Mouse (Mus musculus) heart, embryonic 14.5 days (tissue): Measurements from ENCODE around the gene Gna15. TPM values are rescaled to one million over a fixed set of nuclear protein-coding genes. Genes with fewer than 3 reads are reported as not detected.
A peak's percentile ranks its signal among the peaks of the same experiment; 100 is the strongest.

Source experiments
- ATAC-seq: fragments of 200-750 bp; cut with Nextera tagmentation; 2 replicates; pipeline ENCODE4 v1.8.0; 2017; ENCODE audit warnings: low read depth, moderate TSS enrichment; ENCODE audit not compliant: insufficient number of reproducible peaks, insufficient read depth, low FRiP score
- H3K27ac ChIP-seq, 2 experiments: fragments of 200-500 bp in 1 of 2; fragments of 300-500 bp in 1 of 2; sonication (generic) in 1 of 2; replicated peaks in 1 of 2; 2 replicates each; pipeline ENCODE4 v1.5.1; 2012 to 2014; ENCODE audit warnings: low read depth in 2 of 2, low read length in 2 of 2, control low read depth in 1 of 2, mild to moderate bottlenecking in 1 of 2, mixed read lengths in 1 of 2; ENCODE audit not compliant: control insufficient read depth in 1 of 2, insufficient read depth in 1 of 2
- H3K27me3 ChIP-seq: fragments of 300-500 bp; sonication (generic); 2 replicates; pipeline ENCODE4 v1.6.1; 2014; ENCODE audit warnings: mild to moderate bottlenecking, low read length, control low read depth; ENCODE audit not compliant: control insufficient read depth, insufficient read depth
- H3K36me3 ChIP-seq: fragments of 300-500 bp; sonication (generic); 2 replicates; pipeline ENCODE4 v1.6.1; 2014; ENCODE audit warnings: mild to moderate bottlenecking, control low read depth, low read length, mixed read lengths; ENCODE audit not compliant: control insufficient read depth, insufficient read depth
- H3K4me1 ChIP-seq, 2 experiments: fragments of 200-500 bp in 1 of 2; fragments of 300-500 bp in 1 of 2; sonication (generic) in 1 of 2; 2 replicates each; pipeline ENCODE4 v1.6.1; 2012 to 2014; ENCODE audit warnings: low read length in 2 of 2, control low read depth in 1 of 2, mixed read lengths in 1 of 2; ENCODE audit not compliant: control insufficient read depth in 2 of 2, insufficient read depth in 2 of 2
- H3K4me2 ChIP-seq: fragments of 300-500 bp; sonication (generic); 2 replicates; pipeline ENCODE4 v1.6.1; 2014; ENCODE audit warnings: mild to moderate bottlenecking, low read length
- H3K4me3 ChIP-seq, 2 experiments: fragments of 200-500 bp in 1 of 2; fragments of 300-500 bp in 1 of 2; sonication (generic) in 1 of 2; 2 replicates each; pipeline ENCODE4 v1.5.1; 2012 to 2014; ENCODE audit warnings: low read length in 2 of 2, mild to moderate bottlenecking in 2 of 2, control low read depth in 1 of 2, low read depth in 1 of 2, moderate library complexity in 1 of 2; ENCODE audit not compliant: control insufficient read depth in 1 of 2, insufficient read depth in 1 of 2
- H3K9ac ChIP-seq: fragments of 300-500 bp; sonication (generic); 2 replicates; pipeline ENCODE4 v1.6.1; 2014; ENCODE audit warnings: mild to moderate bottlenecking, low read length
- H3K9me3 ChIP-seq: fragments of 300-500 bp; sonication (generic); 2 replicates; pipeline ENCODE4 v1.6.1; 2016; ENCODE audit warnings: low read length, control low read depth; ENCODE audit not compliant: control insufficient read depth
- WGBS: fragments of 180-500 bp; shearing (Covaris S2); extraction: QIAGEN DNeasy Blood & Tissue Kit; methylation state at CpG from one replicate; pipeline ENCODE4 v1.1.7; 2014; 5-methylcytosine and 5-hydroxymethylcytosine counted together
- polyA plus RNA-seq: library from polyadenylated mRNA; unstranded; fragments of >200 nt; fragmentation: Nextera tagmentation; extraction: Ambion mirVana; gene quantifications from 2 replicates; pipeline ENCODE4 v1.2.1, GENCODE M21; 2014

Gna15 gene
- polyA plus RNA-seq, 1 experiment from 2014 or later, result 0.89 TPM

DNA sequence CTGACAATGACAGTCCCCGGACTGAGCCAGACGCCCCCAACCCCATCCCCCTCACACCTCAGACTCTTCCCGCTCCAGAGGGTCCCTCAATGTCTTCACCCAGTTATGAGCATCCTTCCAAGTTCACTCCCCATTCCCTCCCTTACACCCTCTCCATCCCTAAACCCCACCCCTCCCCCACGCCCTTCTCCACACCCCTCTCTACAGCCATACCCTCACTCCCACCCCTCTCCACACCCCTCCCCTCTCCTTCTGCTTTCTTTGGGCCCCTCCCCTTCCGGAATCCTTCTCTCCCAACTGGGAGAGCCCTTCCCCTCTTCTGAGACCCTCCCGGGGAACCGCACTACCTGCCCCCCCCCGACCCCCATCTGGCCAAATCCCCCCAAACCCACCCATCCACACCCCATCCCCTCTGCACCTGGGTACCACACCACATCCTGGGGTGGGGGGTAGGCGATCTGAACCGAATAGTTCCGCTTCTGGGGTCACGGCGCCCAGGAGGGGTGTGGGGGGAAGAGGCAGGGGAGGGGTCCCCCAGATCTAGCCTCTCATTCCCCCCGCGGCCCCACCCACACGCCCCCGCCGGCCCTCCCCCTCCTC is 51.5 kb downstream of the Gna15 start:
- Histone ChIP-seq H3K4me1 (no peaks in the 10 kb centered on the region), H3K4me2 (no peak overlapping the region), H3K4me3 (no peak overlapping the region), H3K9me3 (no peaks in the 10 kb centered on the region), H3K27me3 (peaks cover 85% of the 10 kb centered on the region), H3K27ac (no peak overlapping the region), H3K9ac (no peak overlapping the region), H3K36me3 (no peaks in the 10 kb centered on the region)
- WGBS, result 5% methylated on average over 18 of the region's 18 CpGs
- no peak for ATAC-seq

DNA sequence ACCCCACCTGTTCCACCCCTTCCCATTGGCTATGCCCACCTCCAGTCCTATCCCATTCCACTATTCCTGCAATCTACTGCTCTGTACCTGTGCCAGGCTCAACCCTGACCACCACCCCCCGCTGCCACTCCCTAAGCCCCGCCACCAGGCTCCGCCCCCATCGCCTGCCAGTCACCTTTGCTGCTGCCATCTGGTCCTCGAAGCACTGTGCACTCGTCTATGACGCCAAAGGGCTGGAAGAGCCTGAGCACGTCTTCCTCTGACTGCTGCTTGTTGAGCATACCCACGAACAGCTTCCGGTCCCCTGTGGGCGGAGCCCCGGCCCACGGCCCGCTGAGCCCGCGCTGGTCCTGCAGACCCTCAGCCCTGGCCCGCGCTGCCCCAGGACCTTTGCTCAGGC is 53.6 kb downstream of the Gna15 start:
- Histone ChIP-seq H3K4me2 (no peak overlapping the region), H3K36me3 (no peaks in the 10 kb centered on the region), H3K9ac (no peak overlapping the region), H3K27ac (no peak overlapping the region), H3K4me1 (no peaks in the 10 kb centered on the region), H3K9me3 (no peaks in the 10 kb centered on the region), H3K27me3 (peaks cover 90% of the 10 kb centered on the region), H3K4me3 (no peak overlapping the region)
- 51% methylated on average over 18 of the region's 18 CpGs for WGBS
- no peak for ATAC-seq

- Histone ChIP-seq H3K27ac (no peak overlapping the region), H3K27me3 (peaks cover 90% of the 10 kb centered on the region), H3K4me2 (no peak overlapping the region), H3K4me3 (no peak overlapping the region), H3K9me3 (no peaks in the 10 kb centered on the region), H3K36me3 (no peaks in the 10 kb centered on the region), H3K4me1 (peaks cover 0 to 1% of the 10 kb centered on the region in 2 experiments; a peak in 3 of 4 replicates), H3K9ac (no peak overlapping the region)
- 73% methylated on average over 5 of the region's 5 CpGs for WGBS
- ATAC-seq, result no peak
Observed at GRCm38 (mm10) chr10:81469253-81469652, 54.8 kb downstream of the Gna15 start.

- 79% methylated on average over 16 of the region's 16 CpGs for WGBS
Observed at GRCm38 (mm10) chr10:81467670-81468235, 56.3 kb downstream of the Gna15 start.

GRCm38 (mm10) chr10:81466881-81467280 is 57.1 kb downstream of the Gna15 start:
- Histone ChIP-seq H3K36me3 (no peaks in the 10 kb centered on the region), H3K9me3 (no peaks in the 10 kb centered on the region), H3K4me3 (no peak overlapping the region), H3K27me3 (peaks cover 90% of the 10 kb centered on the region), H3K4me2 (no peak overlapping the region), H3K9ac (no peak overlapping the region), H3K4me1 (peaks cover 0 to 4% of the 10 kb centered on the region in 2 experiments; a peak in 3 of 4 replicates), H3K27ac (no peak overlapping the region)
- no peak for ATAC-seq
- WGBS, result 50% methylated on average over 14 of the region's 14 CpGs

More at GRCm38 (mm10) chr10:81467670-81468235, 56.3 kb downstream of the Gna15 start:
- no peak overlapping the region for H3K4me2 ChIP-seq
- no peak overlapping the region for H3K9ac ChIP-seq
- no peak overlapping the region for H3K4me3 ChIP-seq
- H3K27ac ChIP-seq, result no peak overlapping the region
- no peak for ATAC-seq
- H3K4me1 ChIP-seq, result peaks cover 0 to 4% of the 10 kb centered on the region in 2 experiments; a peak in 3 of 4 replicates
- H3K27me3 ChIP-seq, result peaks cover 90% of the 10 kb centered on the region
- no peaks in the 10 kb centered on the region for H3K36me3 ChIP-seq
- H3K9me3 ChIP-seq, result no peaks in the 10 kb centered on the region

- H3K27ac ChIP-seq, result no peak overlapping the region
- WGBS, result 75% methylated on average over 2 of the region's 2 CpGs
- H3K27me3 ChIP-seq, result peaks cover 90% of the 10 kb centered on the region
- no peak overlapping the region for H3K9ac ChIP-seq
- H3K4me3 ChIP-seq, result no peak overlapping the region
- H3K9me3 ChIP-seq, result no peaks in the 10 kb centered on the region
- no peak for ATAC-seq
- no peak overlapping the region for H3K4me2 ChIP-seq
- H3K4me1 ChIP-seq, result peaks cover 0 to 4% of the 10 kb centered on the region in 2 experiments; a peak in 3 of 4 replicates
- no peaks in the 10 kb centered on the region for H3K36me3 ChIP-seq
Observed at GRCm38 (mm10) chr10:81466066-81466465, 58.0 kb downstream of the Gna15 start.

DNA sequence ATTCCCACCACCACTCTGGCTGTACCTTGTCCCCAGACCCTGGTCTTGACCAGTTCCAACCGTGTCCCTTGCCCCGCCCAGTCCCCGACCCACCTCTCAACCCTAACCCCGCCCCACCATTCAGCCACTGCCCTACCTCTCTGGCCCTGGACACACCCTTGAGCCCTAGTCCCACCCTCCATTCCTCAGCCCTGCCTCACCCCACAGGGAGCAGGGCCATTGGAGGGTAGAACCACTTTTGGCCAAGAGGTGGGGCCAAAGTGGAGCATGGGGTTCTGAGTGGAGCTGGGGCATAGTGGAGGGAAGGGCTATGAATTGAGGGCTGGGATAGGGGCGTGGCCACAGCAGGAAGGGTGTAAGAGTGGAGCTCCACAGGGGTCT is 58.8 kb downstream of the Gna15 start:
- WGBS, result 4% methylated on average over 5 of the region's 5 CpGs
- Histone ChIP-seq H3K4me1 (peaks cover 0 to 9% of the 10 kb centered on the region in 2 experiments; a peak in 3 of 4 replicates), H3K4me2 (no peak overlapping the region), H3K27ac (no peak overlapping the region), H3K9me3 (no peaks in the 10 kb centered on the region), H3K36me3 (no peaks in the 10 kb centered on the region), H3K4me3 (no peak overlapping the region), H3K27me3 (peaks cover 90% of the 10 kb centered on the region), H3K9ac (no peak overlapping the region)
- ATAC-seq, result peak; percentile 16; the same call in 1 of the 2 replicates
